Mouse (Mus musculus) kidney, embryonic 14.5 days (tissue): ENCODE data around the gene Ccr4. TPM values are rescaled to one million over a fixed set of nuclear protein-coding genes. Genes with fewer than 3 reads are reported as not detected.

Source experiments
- ATAC-seq: fragments of 200-750 bp; cut with Nextera tagmentation; 2 replicates; pipeline ENCODE4 v1.8.0; 2017; ENCODE audit warnings: moderate number of reproducible peaks, mild to moderate bottlenecking, moderate TSS enrichment, moderate library complexity; ENCODE audit not compliant: low FRiP score, low TSS enrichment
- H3K27ac ChIP-seq: fragments of 300-500 bp; sonication (generic); 2 replicates; pipeline ENCODE4 v1.5.1; 2014; ENCODE audit warnings: low read depth, mild to moderate bottlenecking, low read length, moderate library complexity, mixed read lengths
- H3K27me3 ChIP-seq: fragments of 300-500 bp; sonication (generic); 2 replicates; pipeline ENCODE4 v1.6.1; 2014; ENCODE audit warnings: mild to moderate bottlenecking, low read length; ENCODE audit not compliant: control insufficient read depth, insufficient read depth
- H3K36me3 ChIP-seq: fragments of 300-500 bp; sonication (generic); 2 replicates; pipeline ENCODE4 v1.6.1; 2014; ENCODE audit warnings: low read length, mixed read lengths; ENCODE audit not compliant: control insufficient read depth, insufficient read depth
- H3K4me1 ChIP-seq: fragments of 300-500 bp; sonication (generic); 2 replicates; pipeline ENCODE4 v1.6.1; 2014; ENCODE audit warnings: low read length, mixed read lengths; ENCODE audit not compliant: control insufficient read depth, insufficient read depth
- H3K4me2 ChIP-seq: fragments of 300-500 bp; sonication (generic); replicated peaks from 2 replicates; pipeline ENCODE4 v1.6.1; 2014; ENCODE audit warnings: low read depth, mild to moderate bottlenecking, low read length
- H3K4me3 ChIP-seq: fragments of 300-500 bp; sonication (generic); 2 replicates; pipeline ENCODE4 v1.5.1; 2014; ENCODE audit warnings: mild to moderate bottlenecking, low read length
- H3K9ac ChIP-seq: fragments of 300-500 bp; sonication (generic); 2 replicates; pipeline ENCODE4 v1.6.1; 2014; ENCODE audit warnings: low read depth, mild to moderate bottlenecking, low read length, moderate library complexity
- H3K9me3 ChIP-seq: fragments of 300-500 bp; sonication (generic); 2 replicates; pipeline ENCODE4 v1.6.1; 2016; ENCODE audit warnings: low read length; ENCODE audit not compliant: control insufficient read depth
- WGBS: fragments of 180-500 bp; shearing (Covaris S2); extraction: QIAGEN DNeasy Blood & Tissue Kit; methylation state at CpG from one replicate; pipeline ENCODE4 v1.1.7; 2014; 5-methylcytosine and 5-hydroxymethylcytosine counted together
- polyA plus RNA-seq: library from polyadenylated mRNA; unstranded; fragments of >200 nt; fragmentation: Nextera tagmentation; extraction: Ambion mirVana; gene quantifications from 2 replicates; pipeline ENCODE4 v1.2.1, GENCODE M21; 2014

The Ccr4 gene
- polyA plus RNA-seq, 1 experiment from 2014 or later = 0.68 TPM

- 95% methylated on average over 4 of the region's 4 CpGs for WGBS
- no peaks in the 10 kb centered on the region for H3K9me3 ChIP-seq
- peaks cover 10% of the 10 kb centered on the region; the same call in 1 of the 2 replicates for H3K36me3 ChIP-seq
- H3K4me3 ChIP-seq = no peak overlapping the region
- no peak overlapping the region for H3K4me2 ChIP-seq
- H3K9ac ChIP-seq = no peak overlapping the region
- no peaks in the 10 kb centered on the region for H3K4me1 ChIP-seq
- no peaks in the 10 kb centered on the region for H3K27me3 ChIP-seq
- ATAC-seq = no peak
- H3K27ac ChIP-seq = no peak overlapping the region
Measured at GRCm38 (mm10) chr9:114468701-114469100, 36.0 kb downstream of the Ccr4 start.

- 61% methylated on average over 5 of the region's 5 CpGs for WGBS
Measured at GRCm38 (mm10) chr9:114468217-114468616, 36.5 kb downstream of the Ccr4 start.

GRCm38 (mm10) chr9:114466871-114467270 lies 37.8 kb downstream of the Ccr4 start:
- H3K4me2 ChIP-seq = no peak overlapping the region
- no peak overlapping the region for H3K9ac ChIP-seq
- H3K4me1 ChIP-seq = no peaks in the 10 kb centered on the region
- WGBS = 65% methylated on average over 7 of the region's 7 CpGs
- peaks cover 12% of the 10 kb centered on the region; the same call in 1 of the 2 replicates for H3K36me3 ChIP-seq
- no peaks in the 10 kb centered on the region for H3K27me3 ChIP-seq
- ATAC-seq = peak; percentile 58; the same call in 1 of the 2 replicates
- no peak overlapping the region for H3K4me3 ChIP-seq
- H3K27ac ChIP-seq = no peak overlapping the region
- no peaks in the 10 kb centered on the region for H3K9me3 ChIP-seq

More at GRCm38 (mm10) chr9:114468217-114468616, 36.5 kb downstream of the Ccr4 start:
- Histone ChIP-seq H3K9ac (no peak overlapping the region), H3K27ac (no peak overlapping the region), H3K27me3 (no peaks in the 10 kb centered on the region), H3K4me1 (no peaks in the 10 kb centered on the region), H3K4me3 (no peak overlapping the region), H3K4me2 (no peak overlapping the region), H3K36me3 (peaks cover 12% of the 10 kb centered on the region; the same call in 1 of the 2 replicates), H3K9me3 (no peaks in the 10 kb centered on the region)
- no peak for ATAC-seq

GRCm38 (mm10) chr9:114465442-114465841 lies 39.3 kb downstream of the Ccr4 start:
- WGBS = 81% methylated on average over 6 of the region's 6 CpGs
- Histone ChIP-seq H3K9me3 (no peaks in the 10 kb centered on the region), H3K9ac (no peak overlapping the region), H3K36me3 (peaks cover 16% of the 10 kb centered on the region; the same call in 1 of the 2 replicates), H3K4me2 (no peak overlapping the region), H3K27ac (no peak overlapping the region), H3K4me1 (no peaks in the 10 kb centered on the region), H3K27me3 (no peaks in the 10 kb centered on the region), H3K4me3 (no peak overlapping the region)
- no peak for ATAC-seq

- Histone ChIP-seq H3K27me3 (no peaks in the 10 kb centered on the region), H3K4me1 (no peaks in the 10 kb centered on the region), H3K9me3 (no peaks in the 10 kb centered on the region), H3K4me2 (no peak overlapping the region), H3K4me3 (no peak overlapping the region), H3K9ac (no peak overlapping the region), H3K36me3 (peaks cover 20% of the 10 kb centered on the region; the same call in 1 of the 2 replicates), H3K27ac (no peak overlapping the region)
- 80% methylated on average over 7 of the region's 7 CpGs for WGBS
- ATAC-seq = no peak
Measured at GRCm38 (mm10) chr9:114462569-114462968, 42.1 kb downstream of the Ccr4 start.

- Histone ChIP-seq H3K9ac (no peak overlapping the region), H3K36me3 (peaks cover 13% of the 10 kb centered on the region; the same call in 1 of the 2 replicates), H3K4me1 (no peaks in the 10 kb centered on the region), H3K27ac (no peak overlapping the region), H3K27me3 (no peaks in the 10 kb centered on the region), H3K4me2 (no peak overlapping the region), H3K9me3 (no peaks in the 10 kb centered on the region), H3K4me3 (no peak overlapping the region)
- ATAC-seq = no peak
- 80% methylated on average over 3 of the region's 3 CpGs for WGBS
Measured at GRCm38 (mm10) chr9:114458436-114458835, 46.3 kb downstream of the Ccr4 start.

- H3K27me3 ChIP-seq = no peaks in the 10 kb centered on the region
- no peak for ATAC-seq
- H3K4me1 ChIP-seq = no peaks in the 10 kb centered on the region
- no peak overlapping the region for H3K4me2 ChIP-seq
- H3K9ac ChIP-seq = no peak overlapping the region
- H3K9me3 ChIP-seq = no peaks in the 10 kb centered on the region
- H3K27ac ChIP-seq = no peak overlapping the region
- peaks cover 9% of the 10 kb centered on the region; the same call in 1 of the 2 replicates for H3K36me3 ChIP-seq
- 87% methylated on average over 2 of the region's 2 CpGs for WGBS
- H3K4me3 ChIP-seq = no peak overlapping the region
Measured at GRCm38 (mm10) chr9:114455420-114455819, 49.3 kb downstream of the Ccr4 start.

- Histone ChIP-seq H3K36me3 (peaks cover 3% of the 10 kb centered on the region; the same call in 1 of the 2 replicates), H3K4me2 (no peak overlapping the region), H3K4me3 (no peak overlapping the region), H3K27ac (no peak overlapping the region), H3K27me3 (no peaks in the 10 kb centered on the region), H3K4me1 (no peaks in the 10 kb centered on the region), H3K9me3 (no peaks in the 10 kb centered on the region), H3K9ac (no peak overlapping the region)
- ATAC-seq = no peak
- WGBS = 95% methylated on average over 6 of the region's 6 CpGs
Measured at GRCm38 (mm10) chr9:114452418-114452817, 52.3 kb downstream of the Ccr4 start.

- Histone ChIP-seq H3K27me3 (no peaks in the 10 kb centered on the region), H3K4me2 (no peak overlapping the region), H3K9me3 (no peaks in the 10 kb centered on the region), H3K36me3 (no peaks in the 10 kb centered on the region), H3K9ac (no peak overlapping the region), H3K4me3 (no peak overlapping the region), H3K4me1 (no peaks in the 10 kb centered on the region), H3K27ac (no peak overlapping the region)
- ATAC-seq = no peak
- WGBS = 80% methylated on average over 7 of the region's 7 CpGs
Measured at GRCm38 (mm10) chr9:114451615-114452014, 53.1 kb downstream of the Ccr4 start.
